Mouse (Mus musculus) hindbrain, postnatal 0 days (tissue): ENCODE data around the gene Slc10a7. TPM values are rescaled to one million over a fixed set of nuclear protein-coding genes. Genes with fewer than 3 reads are reported as not detected.

Experiments used
- ATAC-seq: fragments of 200-750 bp; cut with Nextera tagmentation; 2 replicates; pipeline ENCODE4 v1.8.0; 2017; ENCODE audit warnings: mild to moderate bottlenecking, moderate TSS enrichment, moderate library complexity
- DNase-seq: peaks from one replicate; pipeline ENCODE4 v3.0.0-alpha.2; 2015; ENCODE audit warnings: low spot score
- H3K27ac ChIP-seq: fragments of 300-500 bp; sonication (generic); 2 replicates; pipeline ENCODE4 v1.5.1; 2014; ENCODE audit warnings: mild to moderate bottlenecking
- H3K27me3 ChIP-seq: fragments of 300-500 bp; sonication (generic); 2 replicates; pipeline ENCODE4 v1.6.1; 2014; ENCODE audit warnings: low read length, mixed read lengths; ENCODE audit not compliant: insufficient read depth
- H3K36me3 ChIP-seq: fragments of 300-500 bp; sonication (generic); 2 replicates; pipeline ENCODE4 v1.6.1; 2014; ENCODE audit warnings: low read length, mixed read lengths; ENCODE audit not compliant: insufficient read depth
- H3K4me1 ChIP-seq: fragments of 300-500 bp; sonication (generic); 2 replicates; pipeline ENCODE4 v1.6.1; 2014; ENCODE audit warnings: antibody characterized with exemption, low read length, mixed read lengths; ENCODE audit not compliant: insufficient read depth
- H3K4me2 ChIP-seq: fragments of 300-500 bp; sonication (generic); 2 replicates; pipeline ENCODE4 v1.6.1; 2014; ENCODE audit warnings: low read depth, mild to moderate bottlenecking, low read length, moderate library complexity, mixed read lengths
- H3K4me3 ChIP-seq: fragments of 300-500 bp; sonication (generic); 2 replicates; pipeline ENCODE4 v1.5.1; 2014; ENCODE audit warnings: low read length
- H3K9ac ChIP-seq: fragments of 300-500 bp; sonication (generic); replicated peaks from 2 replicates; pipeline ENCODE4 v1.6.1; 2014; ENCODE audit warnings: mild to moderate bottlenecking, low read length, moderate library complexity, mixed read lengths
- H3K9me3 ChIP-seq: fragments of 300-500 bp; sonication (generic); 2 replicates; pipeline ENCODE4 v1.6.1; 2016; ENCODE audit warnings: low read length, mixed read lengths
- CTCF ChIP-seq: IDR thresholded peaks from 2 replicates; pipeline ENCODE4 v1.5.1; 2016; ENCODE audit warnings: antibody characterized with exemption, control low read depth, low read depth
- WGBS: fragments of 180-500 bp; shearing (Covaris S2); extraction: QIAGEN DNeasy Blood & Tissue Kit; methylation state at CpG from one replicate; pipeline ENCODE4 v1.1.7; 2014; 5-methylcytosine and 5-hydroxymethylcytosine counted together
- polyA plus RNA-seq: library from polyadenylated mRNA; unstranded; fragments of >200 nt; fragmentation: Nextera tagmentation; extraction: Ambion mirVana; gene quantifications from 2 replicates; pipeline ENCODE4 v1.2.1, GENCODE M21; 2015
- total RNA-seq: library from RNA; depleted of rRNA; stranded (reverse); fragments of >200 nt; gene quantifications from 2 replicates; pipeline ENCODE4 v1.2.3, GENCODE M21; 2014

Gene Slc10a7
- total and polyA plus RNA-seq, 2 experiments from 2014 or later = 6.9 to 10.5 TPM

GRCm38 (mm10) chr8:78678541-78679219 is 169.5 kb downstream of the Slc10a7 start:
- WGBS = 85% methylated on average over 10 of the region's 10 CpGs
- no peaks in the 10 kb centered on the region for H3K36me3 ChIP-seq
- H3K9me3 ChIP-seq = no peaks in the 10 kb centered on the region
- H3K4me1 ChIP-seq = no peaks in the 10 kb centered on the region
- no peaks in the 10 kb centered on the region for H3K27me3 ChIP-seq
- ATAC-seq (no peak), DNase-seq (no peak)
- H3K4me2 ChIP-seq = no peak overlapping the region
- H3K27ac ChIP-seq = no peak overlapping the region
- no peak overlapping the region for H3K9ac ChIP-seq
- H3K4me3 ChIP-seq = no peak overlapping the region
- TF ChIP-seq CTCF = no peak

GRCm38 (mm10) chr8:78690795-78691194 is 181.6 kb downstream of the Slc10a7 start:
- peak; percentile 90 for ATAC-seq
- H3K36me3 ChIP-seq = no peaks in the 10 kb centered on the region
- 50% methylated on average over 10 of the region's 10 CpGs for WGBS
- no peaks in the 10 kb centered on the region for H3K27me3 ChIP-seq
- no peaks in the 10 kb centered on the region for H3K4me1 ChIP-seq
- peak overlapping the region; percentile 41; the same call in 1 of the 2 replicates for H3K27ac ChIP-seq
- TF ChIP-seq CTCF = no peak
- H3K9ac ChIP-seq = no peak overlapping the region
- no peaks in the 10 kb centered on the region for H3K9me3 ChIP-seq
- no peak overlapping the region for H3K4me2 ChIP-seq
- H3K4me3 ChIP-seq = no peak overlapping the region
- peak; percentile 62 for DNase-seq

GRCm38 (mm10) chr8:78698331-78698741 is 189.2 kb downstream of the Slc10a7 start:
- no peaks in the 10 kb centered on the region for H3K4me1 ChIP-seq
- 92% methylated on average over 14 of the region's 14 CpGs for WGBS
- no peak overlapping the region for H3K27ac ChIP-seq
- no peaks in the 10 kb centered on the region for H3K36me3 ChIP-seq
- no peak overlapping the region for H3K9ac ChIP-seq
- no peak overlapping the region for H3K4me2 ChIP-seq
- ATAC-seq = no peak
- H3K27me3 ChIP-seq = no peaks in the 10 kb centered on the region
- no peak for DNase-seq
- no peak for TF ChIP-seq CTCF
- no peak overlapping the region for H3K4me3 ChIP-seq
- no peaks in the 10 kb centered on the region for H3K9me3 ChIP-seq

- no peak for TF ChIP-seq CTCF
- Histone ChIP-seq H3K4me2 (no peak overlapping the region), H3K4me3 (no peak overlapping the region), H3K4me1 (0 out of 2 replicates have a peak, but pooled peaks cover 3% of the 10 kb centered on the region), H3K9ac (no peak overlapping the region; the same call in 1 of the 2 replicates), H3K36me3 (no peaks in the 10 kb centered on the region), H3K9me3 (no peaks in the 10 kb centered on the region), H3K27me3 (no peaks in the 10 kb centered on the region), H3K27ac (no peak overlapping the region)
- ATAC-seq (peak; percentile 43; the same call in 1 of the 2 replicates), DNase-seq (no peak)
- 34% methylated on average over 11 of the region's 11 CpGs for WGBS
These were observed 194.1 kb downstream of the Slc10a7 start for GRCm38 (mm10) chr8:78703068-78703820.

GRCm38 (mm10) chr8:78705980-78706379 is 196.8 kb downstream of the Slc10a7 start:
- no peaks in the 10 kb centered on the region for H3K9me3 ChIP-seq
- no peaks in the 10 kb centered on the region for H3K36me3 ChIP-seq
- H3K27me3 ChIP-seq = no peaks in the 10 kb centered on the region
- no peak for DNase-seq
- H3K4me3 ChIP-seq = no peak overlapping the region
- no peak overlapping the region for H3K27ac ChIP-seq
- H3K4me2 ChIP-seq = no peak overlapping the region
- 0 out of 2 replicates have a peak, but pooled peaks cover 3% of the 10 kb centered on the region for H3K4me1 ChIP-seq
- H3K9ac ChIP-seq = no peak overlapping the region
- ATAC-seq = no peak
- no peak for TF ChIP-seq CTCF
- WGBS = 68% methylated on average over 9 of the region's 9 CpGs

- ATAC-seq (no peak), DNase-seq (no peak)
These were observed 200.9 kb downstream of the Slc10a7 start for GRCm38 (mm10) chr8:78709948-78710644.

More at GRCm38 (mm10) chr8:78709948-78710644, 200.9 kb downstream of the Slc10a7 start:
- Histone ChIP-seq H3K4me2 (no peak overlapping the region), H3K27ac (no peak overlapping the region), H3K36me3 (no peaks in the 10 kb centered on the region), H3K4me3 (no peak overlapping the region), H3K4me1 (peaks cover 3% of the 10 kb centered on the region; the same call in 1 of the 2 replicates), H3K9me3 (no peaks in the 10 kb centered on the region), H3K9ac (no peak overlapping the region), H3K27me3 (no peaks in the 10 kb centered on the region)
- 61% methylated on average over 11 of the region's 11 CpGs for WGBS
- TF ChIP-seq CTCF = no peak
